Mouse (Mus musculus): ENCODE data around the gene Kcnj6. TPM values are rescaled to one million over a fixed set of nuclear protein-coding genes. Genes with fewer than 3 reads are reported as not detected.

The Kcnj6 gene
- polyA plus RNA-seq, 1 experiment: not detected

GRCm38 (mm10) chr16:94782110-94782946 lies 215.2 kb downstream of the Kcnj6 start:
- DNase-seq (ENCODE audit: low spot score): no peak

DNA sequence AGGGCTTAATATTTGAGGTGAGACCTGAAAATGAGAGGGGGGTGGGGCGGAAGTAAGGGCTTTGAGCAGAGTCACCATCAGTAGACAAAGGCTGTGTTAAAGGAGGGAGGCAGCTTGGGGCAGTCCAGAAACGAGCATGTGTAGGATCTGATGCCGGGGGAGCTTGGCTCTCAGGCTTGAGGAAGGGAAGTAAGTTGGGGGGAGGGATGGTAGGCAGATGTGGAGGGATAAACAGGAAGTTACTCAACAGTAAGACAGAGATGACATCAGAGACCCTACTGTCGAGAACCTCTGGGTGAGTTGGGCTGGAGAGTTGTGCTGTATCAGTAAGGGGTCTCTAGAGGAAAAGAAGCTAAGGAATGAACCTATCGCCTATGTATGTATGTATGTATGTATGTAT lies 223.6 kb downstream of the Kcnj6 start:
- no peak for DNase-seq (ENCODE audit: low spot score)

GRCm38 (mm10) chr16:94767606-94768005 lies 229.9 kb downstream of the Kcnj6 start:
- no peak for DNase-seq (ENCODE audit: low spot score)

DNA sequence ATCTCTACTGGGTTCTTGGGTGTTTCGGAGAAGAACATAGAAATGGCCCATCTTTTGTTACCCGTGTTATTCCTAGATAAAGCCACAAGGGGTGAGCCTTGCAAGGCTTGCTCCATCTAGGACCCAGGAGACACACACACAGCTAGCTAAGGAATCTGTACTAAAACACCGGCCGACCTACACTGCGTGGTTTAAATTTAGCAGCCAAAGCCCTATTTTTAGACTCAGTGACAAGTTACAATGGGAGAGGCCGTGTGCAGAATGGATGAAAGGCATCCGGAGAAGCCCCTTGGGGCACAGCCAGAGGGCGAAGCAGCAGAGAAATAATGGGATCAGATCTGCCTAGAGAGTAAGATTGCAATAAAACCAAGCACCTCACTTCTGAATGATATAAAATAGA lies 232.4 kb downstream of the Kcnj6 start:
- no peak for DNase-seq (ENCODE audit: low spot score)

DNA sequence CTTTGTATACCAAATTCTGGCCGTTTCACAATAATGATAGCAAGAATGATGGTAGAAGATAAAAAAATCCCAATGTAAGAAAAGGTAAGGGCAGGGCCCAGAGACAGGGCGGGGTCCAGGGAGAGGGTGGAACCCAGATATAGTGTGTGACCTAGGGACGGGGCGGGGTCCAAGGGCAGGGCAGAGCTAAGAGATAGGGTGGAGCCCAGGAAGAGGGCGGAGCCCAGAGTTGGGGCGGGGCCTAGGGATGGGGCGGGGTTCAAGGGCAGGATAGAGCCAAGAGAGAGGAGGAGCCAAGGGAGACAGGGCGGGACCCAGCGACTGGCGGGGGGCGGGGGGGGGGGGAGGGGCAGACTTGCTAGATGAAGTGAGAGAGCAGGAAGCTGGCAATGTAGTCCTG lies 236.8 kb downstream of the Kcnj6 start:
- DNase-seq (ENCODE audit: low spot score): no peak

DNA sequence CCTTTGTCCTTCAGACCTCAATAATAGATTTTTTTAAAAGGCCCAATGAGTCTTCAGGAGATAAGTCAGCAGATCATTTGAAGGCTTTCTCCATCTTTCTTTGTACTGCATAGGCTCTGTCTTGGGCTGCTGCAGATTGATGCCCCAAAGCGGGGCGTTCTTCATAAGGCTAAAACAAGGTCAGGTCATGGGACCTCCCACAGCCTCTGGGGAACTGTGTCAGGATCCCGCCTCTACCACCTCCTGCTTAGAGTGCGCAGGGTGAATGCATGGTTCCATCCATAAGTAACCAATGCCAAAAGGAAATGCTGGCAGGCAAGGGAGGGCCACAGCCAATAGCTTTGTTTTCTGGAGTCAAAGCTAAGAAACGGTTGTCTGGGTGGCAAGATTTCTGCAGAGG lies 237.7 kb downstream of the Kcnj6 start:
- DNase-seq (ENCODE audit: low spot score): no peak

- no peak for DNase-seq (ENCODE audit: low spot score)
Observed at GRCm38 (mm10) chr16:94758606-94759005, 238.9 kb downstream of the Kcnj6 start.

- no peak for DNase-seq (ENCODE audit: low spot score)
Observed at GRCm38 (mm10) chr16:94756352-94756751, 241.1 kb downstream of the Kcnj6 start.

- no peak for DNase-seq (ENCODE audit: low spot score)
Observed at GRCm38 (mm10) chr16:94753453-94753852, 244.0 kb downstream of the Kcnj6 start.

DNA sequence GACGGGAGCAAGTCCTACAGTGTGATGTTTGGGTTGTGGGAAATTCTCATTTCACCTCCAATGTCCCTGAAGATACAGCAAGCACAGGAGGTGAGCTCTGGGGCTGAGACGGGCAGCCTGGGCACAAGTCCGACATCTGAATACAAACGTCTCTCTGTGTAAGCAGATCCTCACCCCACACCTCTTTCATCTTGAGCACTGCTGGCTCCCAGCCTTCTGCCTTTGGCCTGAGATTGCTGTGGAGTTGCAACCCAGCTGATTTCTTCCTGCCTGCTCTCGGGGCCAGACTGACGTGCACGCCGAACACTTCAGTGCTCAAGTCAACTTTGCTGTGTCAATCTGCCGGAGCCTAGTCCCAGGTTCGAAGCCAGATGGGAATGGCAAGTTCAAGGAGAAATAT lies 244.7 kb downstream of the Kcnj6 start:
- no peak for DNase-seq (ENCODE audit: low spot score)

DNA sequence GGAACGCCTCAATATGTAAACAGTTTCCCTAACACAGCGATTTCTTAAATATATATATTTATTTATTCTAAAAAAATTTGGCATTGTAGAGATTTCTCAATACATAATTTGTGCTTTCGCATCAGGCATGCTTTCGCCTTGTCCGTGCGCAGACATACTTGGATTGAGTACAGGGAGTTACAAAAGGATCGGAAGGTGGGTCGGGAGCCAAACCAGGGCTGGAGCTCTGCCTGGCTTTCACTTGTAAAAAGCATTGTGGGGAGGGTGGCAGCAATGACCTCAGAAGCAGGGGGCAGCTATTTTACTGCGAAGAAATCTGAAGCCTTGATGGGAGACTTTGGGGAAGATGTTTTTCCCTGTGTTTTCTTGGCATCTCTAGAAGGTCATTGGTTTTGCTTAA lies 252.5 kb downstream of the Kcnj6 start:
- no peak for DNase-seq (ENCODE audit: low spot score)

DNA sequence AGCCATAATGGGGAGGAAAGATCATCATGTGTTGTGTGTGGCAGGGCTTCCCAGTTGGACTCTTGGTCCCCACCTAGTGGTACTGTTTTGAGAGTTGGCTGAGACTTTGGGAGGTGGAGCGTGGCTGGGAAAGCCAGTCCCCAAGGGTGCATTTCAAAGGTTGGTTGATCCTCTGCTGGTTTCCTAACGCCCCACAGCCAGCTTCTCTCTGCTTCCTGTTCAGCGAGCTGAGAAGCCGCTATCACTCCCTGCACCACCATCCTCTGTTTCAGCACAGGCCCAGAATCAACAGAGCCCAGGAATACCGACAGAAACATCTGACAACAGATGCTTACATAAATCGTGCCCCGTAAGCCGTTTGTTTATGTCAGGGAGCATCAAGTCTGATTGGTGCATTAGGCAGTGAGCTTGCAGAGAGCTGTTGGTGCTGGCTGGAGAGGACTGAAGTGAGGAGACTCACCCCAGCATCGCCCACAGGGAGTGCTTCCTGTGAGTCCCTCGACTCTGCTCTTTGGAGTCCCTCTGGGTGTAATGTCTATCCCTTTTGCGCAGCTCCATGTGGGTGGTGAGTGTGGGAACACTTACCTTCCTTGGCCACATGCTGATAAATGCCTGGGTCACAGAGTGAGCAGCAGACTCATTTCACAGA lies 253.5 kb downstream of the Kcnj6 start:
- DNase-seq (ENCODE audit: low spot score): no peak

DNA sequence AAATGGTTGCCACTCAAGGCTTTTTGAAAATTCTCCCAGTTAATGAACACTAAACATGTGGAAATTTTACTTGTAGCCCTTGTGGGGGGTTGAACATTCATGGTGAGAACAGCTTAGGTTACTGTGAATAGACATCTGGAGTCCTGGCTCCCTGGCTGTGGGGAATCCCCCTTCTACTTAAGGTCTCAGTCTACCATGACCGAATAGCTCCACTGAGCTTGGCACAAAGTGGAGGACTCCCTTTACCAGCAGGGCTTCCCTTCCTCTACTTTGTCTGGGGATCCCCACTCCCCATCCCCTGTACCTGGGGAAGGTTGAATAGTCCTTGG lies 260.2 kb downstream of the Kcnj6 start:
- no peak for DNase-seq (ENCODE audit: low spot score)

GRCm38 (mm10) chr16:94736462-94737358 lies 260.8 kb downstream of the Kcnj6 start:
- no peak for DNase-seq (ENCODE audit: low spot score)

DNA sequence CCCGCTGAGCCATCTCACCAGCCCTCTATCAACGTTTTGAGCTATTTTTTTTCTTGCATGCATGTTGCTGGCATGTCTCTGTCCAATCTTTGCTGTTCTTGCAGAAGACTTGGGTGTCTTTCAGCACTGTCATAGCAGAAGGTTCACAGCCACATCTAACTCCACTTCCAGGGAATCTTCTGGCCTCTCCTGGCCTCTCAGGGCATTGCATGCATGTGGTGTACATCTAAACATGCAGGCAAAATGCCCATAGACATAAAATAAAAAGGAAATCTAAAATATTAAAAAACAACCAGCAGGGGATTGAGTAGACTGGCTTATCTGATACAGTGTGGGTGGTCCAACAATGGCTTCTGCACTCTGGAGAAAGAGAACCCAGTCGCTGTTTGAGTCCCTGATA lies 262.0 kb downstream of the Kcnj6 start:
- no peak for DNase-seq (ENCODE audit: low spot score)

- DNase-seq (ENCODE audit: low spot score): no peak
Observed at GRCm38 (mm10) chr16:94731027-94731426, 266.5 kb downstream of the Kcnj6 start.

DNA sequence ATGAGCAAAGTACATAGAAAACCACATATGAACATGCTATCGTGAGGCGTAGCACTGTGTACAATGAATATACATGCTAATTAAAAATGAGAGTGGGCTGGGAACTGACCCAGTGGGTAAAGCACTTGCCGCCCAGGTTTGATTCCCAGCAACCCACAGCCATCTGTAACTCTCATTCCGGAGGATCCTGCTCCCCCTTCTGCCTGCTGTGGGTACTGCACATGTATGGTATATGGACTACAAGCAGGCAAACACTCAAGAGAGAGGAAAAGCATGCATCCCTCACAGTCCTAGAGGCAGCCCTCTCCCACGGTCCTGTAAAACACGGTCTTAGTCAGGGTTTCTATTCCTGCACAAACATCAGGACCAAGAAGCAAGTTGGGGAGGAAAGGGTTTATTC lies 268.3 kb downstream of the Kcnj6 start:
- DNase-seq (ENCODE audit: low spot score): no peak

DNA sequence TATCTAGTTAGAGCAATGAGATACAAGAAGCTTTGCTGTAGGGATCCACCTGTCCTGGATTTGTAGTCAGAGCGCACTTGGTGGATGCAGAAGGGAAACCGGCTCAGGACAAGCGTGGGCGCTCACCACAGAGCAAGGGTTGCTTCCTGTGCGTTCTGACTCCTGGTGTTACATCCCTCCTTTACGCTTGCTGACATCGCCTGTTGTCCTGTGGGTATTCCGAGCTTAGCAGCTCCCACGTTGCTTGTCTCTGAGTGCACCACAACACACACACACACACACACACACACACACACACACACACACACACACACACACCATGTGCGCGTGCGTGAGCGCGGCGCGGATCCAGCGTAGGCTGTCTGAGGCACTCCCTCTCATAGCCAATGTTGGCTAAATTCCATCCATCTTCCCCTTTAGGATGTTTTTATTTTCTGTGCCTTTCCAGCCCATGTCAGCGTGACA lies 272.7 kb downstream of the Kcnj6 start:
- no peak for DNase-seq (ENCODE audit: low spot score)

GRCm38 (mm10) chr16:94724061-94724596 lies 273.4 kb downstream of the Kcnj6 start:
- DNase-seq (ENCODE audit: low spot score): peak; percentile 52

DNA sequence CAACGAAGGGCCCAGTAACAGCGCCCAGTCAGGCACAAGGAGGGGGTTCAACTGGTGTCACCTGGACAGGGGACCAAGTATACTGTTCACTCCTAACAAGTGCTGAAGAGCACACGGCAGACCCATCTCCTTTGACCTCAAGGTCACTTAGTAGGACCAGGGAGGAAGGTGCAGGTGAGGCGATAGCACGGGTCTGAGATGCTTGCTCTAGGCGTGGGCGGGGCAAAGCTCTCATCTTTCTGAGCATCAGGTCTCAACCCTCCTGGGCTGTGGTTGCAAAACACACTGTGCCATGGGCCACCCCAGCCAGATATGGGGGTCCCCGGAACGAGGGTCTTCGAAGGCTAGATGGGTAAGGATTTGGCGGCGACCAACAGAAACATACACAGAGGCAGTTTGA lies 274.6 kb downstream of the Kcnj6 start:
- no peak for DNase-seq (ENCODE audit: low spot score)

- no peak for DNase-seq (ENCODE audit: low spot score)
Observed at GRCm38 (mm10) chr16:94721549-94722006, 275.9 kb downstream of the Kcnj6 start.
